Mouse (Mus musculus) monocyte, adult 2 months (primary cell): ENCODE data around the gene Oas1d.
"Not testable (repeated sequence)": the region's sequence is repeated elsewhere in the genome, so short reads cannot be mapped to it uniquely, and the experiment has no call there.

Experiments used
- DNase-seq, 2 experiments: peaks; one replicate each; pipeline ENCODE4 v3.0.0; 2022; ENCODE audit warnings: low spot score in 2 of 2, low read depth in 1 of 2

Oas1d gene

GRCm38 (mm10) chr5:120900666-120901065 lies 13.7 kb upstream of the Oas1d start:
- no peak for DNase-seq

- no peak for DNase-seq
These were observed 12.3 kb upstream of the Oas1d start for GRCm38 (mm10) chr5:120902056-120902455.

GRCm38 (mm10) chr5:120906791-120907733 lies 7.3 kb upstream of the Oas1d start, which contains the start of gene Oas1a:
Gene Oas1a, minus strand, starts transcription at chr5:120907521.
- not testable (repeated sequence) for DNase-seq

- DNase-seq: no peak
These were observed 6.0 kb upstream of the Oas1d start for GRCm38 (mm10) chr5:120908196-120908920.

GRCm38 (mm10) chr5:120919156-120919935 lies 5.0 kb downstream of the Oas1d start:
- DNase-seq: not testable (repeated sequence)

GRCm38 (mm10) chr5:120920296-120920695 lies 6.0 kb downstream of the Oas1d start:
- DNase-seq: no peak

- no peak for DNase-seq
These were observed 9.6 kb downstream of the Oas1d start for GRCm38 (mm10) chr5:120923969-120924368.

- not testable (repeated sequence) for DNase-seq
These were observed 10.2 kb downstream of the Oas1d start for GRCm38 (mm10) chr5:120924520-120924919.

GRCm38 (mm10) chr5:120926311-120926710 lies 12.0 kb downstream of the Oas1d start:
- DNase-seq: not testable (repeated sequence)

GRCm38 (mm10) chr5:120927036-120927435 lies 12.7 kb downstream of the Oas1d start:
- no peak for DNase-seq

GRCm38 (mm10) chr5:120933966-120934365 lies 19.6 kb downstream of the Oas1d start:
- DNase-seq: no peak

- DNase-seq: no peak
These were observed 23.5 kb downstream of the Oas1d start for GRCm38 (mm10) chr5:120937841-120938240.

GRCm38 (mm10) chr5:120938586-120938985 lies 24.2 kb downstream of the Oas1d start:
- no peak for DNase-seq

GRCm38 (mm10) chr5:120942076-120942475 lies 27.7 kb downstream of the Oas1d start:
- no peak for DNase-seq

GRCm38 (mm10) chr5:120952242-120952770 lies 38.0 kb downstream of the Oas1d start:
- no peak for DNase-seq

- DNase-seq: no peak
These were observed 39.6 kb downstream of the Oas1d start for GRCm38 (mm10) chr5:120953974-120954373.

GRCm38 (mm10) chr5:120961004-120961403 lies 46.7 kb downstream of the Oas1d start:
- no peak for DNase-seq

- DNase-seq: no peak
These were observed 51.8 kb downstream of the Oas1d start for GRCm38 (mm10) chr5:120966156-120966555.

GRCm38 (mm10) chr5:120966894-120967293 lies 52.6 kb downstream of the Oas1d start:
- DNase-seq: no peak

GRCm38 (mm10) chr5:120967355-120968133 lies 53.2 kb downstream of the Oas1d start:
- no peak for DNase-seq
